Mouse (Mus musculus): Measurements from ENCODE around the gene Hoxc13. TPM values are rescaled to one million over a fixed set of nuclear protein-coding genes. Genes with fewer than 3 reads are reported as not detected.

Gene Hoxc13
- polyA plus RNA-seq, 1 experiment from 2014 or later: not detected

GRCm38 (mm10) chr15:102917972-102918572 lies 2.8 kb upstream of the Hoxc13 start:
- 2% methylated on average over 20 of the region's 20 CpGs for WGBS
- Histone ChIP-seq H3K4me3 (ENCODE audit: low read depth, low read length) (no peak overlapping the region), H3K27ac (ENCODE audit: low read length) (no peak overlapping the region), H3K27me3 (ENCODE audit: control insufficient read depth, insufficient read depth, low read length) (peaks cover 86% of the 10 kb centered on the region), H3K9ac (replicated peaks; ENCODE audit: low read depth, low read length) (no peak overlapping the region), H3K36me3 (ENCODE audit: control insufficient read depth, insufficient read depth, low read length) (no peaks in the 10 kb centered on the region), H3K4me1 (ENCODE audit: control insufficient read depth, insufficient read depth, low read length) (0 out of 2 replicates have a peak, but pooled peaks cover 6% of the 10 kb centered on the region), H3K4me2 (replicated peaks; ENCODE audit: low read depth, low read length) (no peak overlapping the region), H3K9me3 (ENCODE audit: control insufficient read depth, low read depth, low read length) (no peaks in the 10 kb centered on the region)
- no peak for ATAC-seq (ENCODE audit: insufficient number of reproducible peaks, insufficient read depth, low FRiP score, low read depth)

GRCm38 (mm10) chr15:102918611-102919265 lies 2.2 kb upstream of the Hoxc13 start:
- no peaks in the 10 kb centered on the region for H3K9me3 ChIP-seq (ENCODE audit: control insufficient read depth, low read depth, low read length)
- H3K4me3 ChIP-seq (ENCODE audit: low read depth, low read length): no peak overlapping the region
- H3K27ac ChIP-seq (ENCODE audit: low read length): no peak overlapping the region
- H3K36me3 ChIP-seq (ENCODE audit: control insufficient read depth, insufficient read depth, low read length): no peaks in the 10 kb centered on the region
- 0 out of 2 replicates have a peak, but pooled peaks cover 6% of the 10 kb centered on the region for H3K4me1 ChIP-seq (ENCODE audit: control insufficient read depth, insufficient read depth, low read length)
- no peak for ATAC-seq (ENCODE audit: insufficient number of reproducible peaks, insufficient read depth, low FRiP score, low read depth)
- peaks cover 87% of the 10 kb centered on the region for H3K27me3 ChIP-seq (ENCODE audit: control insufficient read depth, insufficient read depth, low read length)
- WGBS: 2% methylated on average over 7 of the region's 7 CpGs
- H3K4me2 ChIP-seq (replicated peaks; ENCODE audit: low read depth, low read length): no peak overlapping the region
- no peak overlapping the region for H3K9ac ChIP-seq (replicated peaks; ENCODE audit: low read depth, low read length)

DNA sequence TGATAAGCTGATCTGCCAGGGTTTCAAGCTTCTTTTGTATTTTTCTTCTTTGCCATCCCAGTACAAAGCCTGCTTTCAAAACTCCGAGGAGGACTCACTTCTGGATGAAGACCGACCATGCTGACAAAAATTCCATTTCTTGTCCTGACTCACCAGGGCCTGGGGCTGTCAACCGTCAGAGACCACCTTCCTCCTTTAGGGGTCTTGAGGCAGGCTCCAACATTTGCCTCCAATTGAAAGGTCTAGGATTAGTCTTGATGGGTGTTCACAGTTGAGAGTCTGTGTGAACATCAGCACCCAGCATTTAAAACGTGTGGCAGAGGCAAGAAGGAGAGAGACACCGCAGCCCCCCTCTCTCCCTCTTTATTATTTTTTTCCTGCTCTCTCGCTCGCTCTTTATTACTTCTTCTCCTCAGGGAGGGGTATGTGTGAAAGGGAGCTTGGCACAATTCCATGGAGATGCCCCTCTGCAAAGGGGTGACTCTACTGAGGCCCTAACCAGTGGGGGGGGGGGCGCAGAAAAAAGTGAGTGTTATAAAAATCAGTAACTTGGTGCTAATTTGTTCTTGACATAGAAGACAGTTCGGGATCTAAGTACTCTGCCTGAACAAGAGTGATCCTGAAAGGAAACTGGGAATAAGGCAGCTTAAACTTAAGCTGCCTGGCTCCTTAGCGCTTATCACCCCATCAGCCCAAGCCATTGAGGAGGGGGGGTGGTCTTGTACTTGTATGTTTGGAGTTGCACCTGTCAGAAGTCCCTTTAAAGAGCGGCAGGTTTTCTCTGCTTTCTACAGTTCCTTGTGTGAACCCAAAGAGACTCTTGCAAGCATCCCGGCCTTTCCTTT lies 1.3 kb upstream of the Hoxc13 start:
- H3K36me3 ChIP-seq (ENCODE audit: control insufficient read depth, insufficient read depth, low read length): no peaks in the 10 kb centered on the region
- H3K4me2 ChIP-seq (replicated peaks; ENCODE audit: low read depth, low read length): no peak overlapping the region
- 5% methylated on average over 12 of the region's 12 CpGs for WGBS
- H3K27ac ChIP-seq (ENCODE audit: low read length): no peak overlapping the region
- H3K4me3 ChIP-seq (ENCODE audit: low read depth, low read length): no peak overlapping the region
- no peak overlapping the region for H3K9ac ChIP-seq (replicated peaks; ENCODE audit: low read depth, low read length)
- H3K27me3 ChIP-seq (ENCODE audit: control insufficient read depth, insufficient read depth, low read length): peaks cover 88% of the 10 kb centered on the region
- no peaks in the 10 kb centered on the region for H3K9me3 ChIP-seq (ENCODE audit: control insufficient read depth, low read depth, low read length)
- 0 out of 2 replicates have a peak, but pooled peaks cover 6% of the 10 kb centered on the region for H3K4me1 ChIP-seq (ENCODE audit: control insufficient read depth, insufficient read depth, low read length)
- no peak for ATAC-seq (ENCODE audit: insufficient number of reproducible peaks, insufficient read depth, low FRiP score, low read depth)

GRCm38 (mm10) chr15:102920619-102921018 lies 284 bp upstream of the Hoxc13 start:
- Histone ChIP-seq H3K9me3 (ENCODE audit: control insufficient read depth, low read depth, low read length) (no peaks in the 10 kb centered on the region), H3K27me3 (ENCODE audit: control insufficient read depth, insufficient read depth, low read length) (peaks cover 91% of the 10 kb centered on the region), H3K36me3 (ENCODE audit: control insufficient read depth, insufficient read depth, low read length) (no peaks in the 10 kb centered on the region), H3K27ac (ENCODE audit: low read length) (no peak overlapping the region), H3K4me1 (ENCODE audit: control insufficient read depth, insufficient read depth, low read length) (0 out of 2 replicates have a peak, but pooled peaks cover 6% of the 10 kb centered on the region), H3K9ac (replicated peaks; ENCODE audit: low read depth, low read length) (no peak overlapping the region), H3K4me2 (replicated peaks; ENCODE audit: low read depth, low read length) (peak overlapping the region; percentile 16; the same call in 1 of the 2 replicates), H3K4me3 (ENCODE audit: low read depth, low read length) (peak overlapping the region; percentile 12; the same call in 1 of the 2 replicates)
- ATAC-seq (ENCODE audit: insufficient number of reproducible peaks, insufficient read depth, low FRiP score, low read depth): peak; percentile 82
- under 1% methylated on average over 20 of the region's 20 CpGs for WGBS

GRCm38 (mm10) chr15:102922012-102922362 lies 1.1 kb downstream of the Hoxc13 start:
- H3K4me3 ChIP-seq (ENCODE audit: low read depth, low read length): no peak overlapping the region

GRCm38 (mm10) chr15:102922636-102923500 lies 2.0 kb downstream of the Hoxc13 start:
- no peak overlapping the region for H3K4me2 ChIP-seq (replicated peaks; ENCODE audit: low read depth, low read length)
- no peak for ATAC-seq (ENCODE audit: insufficient number of reproducible peaks, insufficient read depth, low FRiP score, low read depth)
- WGBS: 17% methylated on average over 6 of the region's 6 CpGs
- H3K4me3 ChIP-seq (ENCODE audit: low read depth, low read length): no peak overlapping the region
- no peaks in the 10 kb centered on the region for H3K36me3 ChIP-seq (ENCODE audit: control insufficient read depth, insufficient read depth, low read length)
- 0 out of 2 replicates have a peak, but pooled peaks cover 6% of the 10 kb centered on the region for H3K4me1 ChIP-seq (ENCODE audit: control insufficient read depth, insufficient read depth, low read length)
- H3K27ac ChIP-seq (ENCODE audit: low read length): no peak overlapping the region
- no peak overlapping the region for H3K9ac ChIP-seq (replicated peaks; ENCODE audit: low read depth, low read length)
- H3K9me3 ChIP-seq (ENCODE audit: control insufficient read depth, low read depth, low read length): no peaks in the 10 kb centered on the region
- H3K27me3 ChIP-seq (ENCODE audit: control insufficient read depth, insufficient read depth, low read length): peaks cover 91% of the 10 kb centered on the region

More at GRCm38 (mm10) chr15:102922012-102922362, 1.1 kb downstream of the Hoxc13 start:
- Histone ChIP-seq H3K9me3 (ENCODE audit: control insufficient read depth, low read depth, low read length) (no peaks in the 10 kb centered on the region), H3K27ac (ENCODE audit: low read length) (no peak overlapping the region), H3K4me2 (replicated peaks; ENCODE audit: low read depth, low read length) (no peak overlapping the region), H3K9ac (replicated peaks; ENCODE audit: low read depth, low read length) (no peak overlapping the region), H3K36me3 (ENCODE audit: control insufficient read depth, insufficient read depth, low read length) (no peaks in the 10 kb centered on the region), H3K4me1 (ENCODE audit: control insufficient read depth, insufficient read depth, low read length) (0 out of 2 replicates have a peak, but pooled peaks cover 6% of the 10 kb centered on the region), H3K27me3 (ENCODE audit: control insufficient read depth, insufficient read depth, low read length) (peaks cover 91% of the 10 kb centered on the region)
- ATAC-seq (ENCODE audit: insufficient number of reproducible peaks, insufficient read depth, low FRiP score, low read depth): no peak; the same call in 1 of the 2 replicates
- WGBS: under 1% methylated on average over 24 of the region's 24 CpGs

GRCm38 (mm10) chr15:102927032-102927645 lies 6.2 kb downstream of the Hoxc13 start:
- no peak overlapping the region for H3K27ac ChIP-seq (ENCODE audit: low read length)
- H3K27me3 ChIP-seq (ENCODE audit: control insufficient read depth, insufficient read depth, low read length): peaks cover 94% of the 10 kb centered on the region
- H3K4me3 ChIP-seq (ENCODE audit: low read depth, low read length): no peak overlapping the region
- no peak overlapping the region for H3K4me2 ChIP-seq (replicated peaks; ENCODE audit: low read depth, low read length)
- no peaks in the 10 kb centered on the region for H3K36me3 ChIP-seq (ENCODE audit: control insufficient read depth, insufficient read depth, low read length)
- no peak for ATAC-seq (ENCODE audit: insufficient number of reproducible peaks, insufficient read depth, low FRiP score, low read depth)
- 1% methylated on average over 40 of the region's 40 CpGs for WGBS
- H3K4me1 ChIP-seq (ENCODE audit: control insufficient read depth, insufficient read depth, low read length): no peaks in the 10 kb centered on the region
- no peak overlapping the region for H3K9ac ChIP-seq (replicated peaks; ENCODE audit: low read depth, low read length)
- no peaks in the 10 kb centered on the region for H3K9me3 ChIP-seq (ENCODE audit: control insufficient read depth, low read depth, low read length)

All from stomach, embryonic 14.5 days (tissue).